Mouse (Mus musculus) inflammation-experienced regulatory T-cells, adult 6 months (primary cell): ENCODE results near the gene Alox5. TPM values are rescaled to one million over a fixed set of nuclear protein-coding genes. Genes with fewer than 3 reads are reported as not detected.
"Not testable (repeated sequence)": the region's sequence is repeated elsewhere in the genome, so short reads cannot be mapped to it uniquely, and the experiment has no call there.

Source experiments
- ATAC-seq: one replicate; pipeline ENCODE4 v1.8.0; 2017
- polyA plus RNA-seq, 3 experiments: library from polyadenylated mRNA; unstranded; fragments of 100-300 nt; shearing (Covaris generic); gene quantifications; one replicate each; pipeline ENCODE4 v1.2.1; 2017

Gene Alox5
- polyA plus RNA-seq: not detected

DNA sequence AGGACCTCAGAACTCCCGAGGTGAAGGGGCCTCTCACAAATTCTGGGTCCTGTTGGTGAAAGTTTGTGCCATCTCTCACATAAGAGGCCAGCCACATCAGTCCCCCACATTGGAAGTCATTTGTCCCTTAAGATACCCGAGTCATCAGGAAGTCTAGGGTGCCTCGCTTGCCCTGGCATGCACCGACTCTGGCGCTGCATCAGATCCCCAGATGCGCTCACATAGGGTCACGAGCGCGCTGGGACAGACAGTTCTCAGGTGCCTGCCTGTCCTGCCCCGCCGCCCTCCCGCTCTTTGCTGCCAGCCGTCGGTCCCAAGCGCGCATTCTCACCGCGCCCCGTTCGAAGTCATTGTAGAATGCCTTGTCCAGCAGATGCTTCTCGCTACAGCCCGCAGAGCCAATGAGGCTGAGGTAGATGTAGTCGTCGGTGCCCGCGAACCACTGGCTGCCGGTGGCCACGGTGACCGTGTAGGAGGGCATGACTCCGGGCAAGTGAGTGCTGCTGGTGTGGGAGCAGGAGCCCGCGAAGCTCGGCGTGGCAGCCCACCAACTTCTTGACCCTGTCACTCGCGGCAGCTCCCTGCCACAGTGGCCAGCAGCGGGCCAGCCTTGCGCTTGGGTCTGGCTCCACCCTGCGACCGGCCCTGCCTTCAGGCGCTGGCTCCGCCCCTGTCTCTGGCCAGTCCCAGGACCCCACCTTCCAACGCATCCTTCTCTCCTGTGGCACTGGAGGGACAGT is at the start of gene Alox5:
TSS of gene Alox5 (minus strand) at position 635 of the 740 bp plus-strand sequence.
- ATAC-seq: no peak

DNA sequence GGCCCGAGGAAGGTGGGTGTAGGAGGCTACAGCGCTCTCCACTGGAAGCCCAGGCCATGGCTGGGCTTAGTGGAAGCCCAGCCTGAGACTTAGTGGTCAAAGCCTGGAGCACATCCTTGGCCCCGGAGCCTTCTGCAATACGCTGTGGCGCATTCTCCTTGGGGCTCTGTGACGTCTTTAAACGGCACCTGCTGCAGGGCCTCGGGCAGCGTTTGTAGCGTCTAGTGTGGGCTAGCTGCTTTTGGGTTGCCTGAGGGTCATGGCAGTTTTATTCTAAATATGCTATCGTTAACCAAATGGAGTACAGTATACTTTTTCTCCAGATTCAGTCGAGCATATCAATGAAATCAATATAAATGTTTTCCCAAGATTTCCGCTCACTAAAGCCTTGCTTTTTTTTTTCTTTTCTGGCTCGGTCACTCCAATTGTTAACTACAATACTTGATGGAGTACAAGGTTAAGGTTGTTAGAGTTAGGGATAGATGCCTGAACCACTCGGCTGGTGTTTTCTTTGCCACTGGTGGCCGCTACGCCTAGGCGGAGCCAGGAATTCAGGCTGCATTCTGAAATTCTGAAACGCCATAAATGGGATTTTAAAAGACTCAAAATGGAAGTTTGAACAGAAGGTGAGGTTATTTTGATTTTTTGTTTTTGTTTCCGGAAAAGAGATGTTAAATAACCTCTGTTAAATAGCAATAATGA is 45.5 kb upstream of the Alox5 start, which contains the start of gene Olfr212:
TSS of gene Olfr212 (plus strand) at position 215 of the 702 bp plus-strand sequence.
- not testable (repeated sequence) for ATAC-seq

DNA sequence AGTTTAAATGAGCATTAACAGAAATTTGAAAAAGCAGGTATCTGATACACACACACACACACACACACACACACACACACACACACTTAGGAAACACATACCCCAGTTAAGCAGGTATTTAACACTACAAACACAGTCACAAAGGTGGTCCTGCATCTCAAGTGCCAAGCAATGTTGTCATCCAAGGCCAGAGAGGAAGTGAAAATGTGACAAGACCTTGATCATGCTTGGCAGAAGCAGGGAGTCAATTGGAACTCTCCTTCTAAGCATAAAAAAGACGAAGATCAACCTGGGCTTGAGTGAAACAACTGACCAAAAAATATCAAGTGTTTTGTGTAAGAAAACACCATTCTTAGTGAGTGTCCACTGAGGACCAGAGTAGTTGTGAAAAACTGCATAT is 35.0 kb upstream of the Alox5 start:
- ATAC-seq: no peak

DNA sequence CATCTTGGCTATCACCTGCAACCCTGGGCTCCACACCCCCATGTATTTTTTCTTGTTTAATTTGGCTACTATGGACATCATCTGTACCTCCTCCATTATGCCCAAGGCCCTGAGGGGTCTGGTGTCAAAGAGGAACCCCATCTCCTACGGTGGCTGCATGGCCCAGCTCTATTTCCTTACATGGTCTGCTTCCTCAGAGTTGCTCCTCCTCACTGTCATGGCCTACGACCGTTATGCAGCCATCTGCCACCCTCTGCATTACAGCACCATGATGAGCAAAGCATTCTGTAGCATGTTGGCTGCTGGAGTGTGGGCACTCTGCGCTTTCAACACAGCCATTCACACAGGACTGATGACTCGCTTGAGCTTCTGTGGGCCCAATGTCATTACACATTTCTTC is 32.8 kb upstream of the Alox5 start:
- ATAC-seq: no peak

DNA sequence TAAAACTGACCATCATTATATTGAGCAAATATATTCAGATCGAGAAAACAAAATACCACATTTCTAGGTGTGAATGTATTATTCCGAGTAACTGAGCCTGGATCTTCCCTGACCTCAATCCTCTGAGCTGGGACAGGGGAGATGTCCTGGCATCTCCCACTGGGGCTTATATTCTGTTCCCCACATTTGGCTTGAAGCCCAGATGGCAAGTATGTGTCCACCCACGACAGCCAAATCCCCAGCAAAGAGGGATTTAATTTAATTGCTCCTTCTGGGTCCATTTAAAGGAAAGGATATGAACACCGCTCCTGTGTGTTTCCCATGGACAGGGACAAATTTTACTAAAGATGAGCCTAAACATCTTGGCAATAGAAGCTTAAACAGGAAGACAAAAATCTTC is 27.8 kb upstream of the Alox5 start, which contains the start of gene Olfr211:
TSS of gene Olfr211 (plus strand) at position 301 of the 400 bp plus-strand sequence.
- no peak for ATAC-seq

DNA sequence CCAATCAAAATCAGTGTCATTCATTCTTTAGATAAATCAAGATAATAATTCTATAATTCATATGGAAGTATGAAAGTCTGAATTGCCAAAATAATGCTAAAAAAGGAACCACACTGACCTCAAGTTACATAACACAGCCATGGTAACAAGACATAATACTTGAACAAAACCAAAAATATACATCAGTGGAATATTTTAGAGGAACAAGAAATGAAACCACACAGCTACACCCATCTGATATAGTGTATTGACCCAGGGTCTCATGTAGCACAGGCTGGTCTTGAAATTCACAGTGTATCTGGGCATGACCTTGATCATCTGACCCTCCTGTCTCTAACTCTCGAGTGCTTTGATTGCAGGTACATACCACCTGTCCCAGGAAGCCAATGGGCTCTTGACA is 25.9 kb upstream of the Alox5 start:
- no peak for ATAC-seq

DNA sequence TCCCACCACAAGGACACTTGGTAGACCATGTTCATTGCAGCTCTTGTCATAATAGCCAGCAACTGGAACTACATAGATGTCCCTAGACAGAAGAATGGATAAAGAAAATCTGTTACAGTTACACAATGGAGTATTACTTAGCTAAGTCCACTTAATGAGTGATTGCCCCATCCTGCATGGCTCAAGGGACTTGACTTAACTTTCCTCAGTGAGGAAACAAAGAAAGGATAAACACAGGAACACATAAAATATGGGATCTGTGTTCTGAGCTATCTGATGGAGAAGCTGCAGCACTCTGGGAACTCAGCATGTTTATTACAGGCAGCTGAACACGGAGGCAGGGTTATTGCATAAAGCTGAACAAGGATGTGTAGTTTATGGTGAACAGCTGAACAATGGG is 24.1 kb upstream of the Alox5 start:
- no peak for ATAC-seq

DNA sequence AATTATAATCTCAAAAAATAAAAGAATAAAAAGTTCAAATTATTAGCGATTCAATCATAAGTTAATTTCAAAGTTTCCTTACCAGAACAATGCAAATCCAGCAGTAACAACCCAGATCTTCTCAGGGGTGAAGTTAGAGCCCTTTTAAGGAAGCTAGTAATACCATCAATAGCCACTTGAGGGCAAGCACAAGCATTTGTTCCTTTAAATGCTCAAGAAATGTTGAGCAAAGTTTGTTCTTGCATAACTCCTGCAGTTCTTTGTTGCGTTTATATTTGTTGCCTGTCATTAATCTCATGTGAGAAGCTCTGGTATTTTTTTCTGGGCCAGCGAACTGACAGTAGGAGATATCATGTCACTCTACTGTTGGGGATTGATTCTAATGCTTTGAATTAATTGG is 7.1 kb upstream of the Alox5 start:
- ATAC-seq: no peak

DNA sequence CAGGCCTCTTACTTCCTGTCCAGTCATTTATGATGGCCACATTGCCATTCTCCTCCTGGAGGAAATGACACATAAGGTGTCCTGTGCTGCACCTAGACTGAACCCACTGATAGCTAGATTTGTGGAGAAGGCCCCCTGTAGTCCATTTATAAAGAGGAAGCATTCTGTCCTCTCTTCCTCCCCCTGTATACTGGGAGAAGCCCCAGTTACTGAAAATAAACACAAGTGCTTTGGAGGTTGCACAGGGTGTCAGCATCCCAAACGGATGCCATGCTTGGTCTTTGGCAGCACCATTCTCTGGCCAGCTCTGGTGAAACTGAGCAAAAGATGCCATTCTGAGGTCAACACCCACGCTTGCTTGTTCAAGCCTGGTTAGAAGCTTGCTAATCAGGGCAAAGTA is 1.7 kb downstream of the Alox5 start:
- no peak for ATAC-seq

DNA sequence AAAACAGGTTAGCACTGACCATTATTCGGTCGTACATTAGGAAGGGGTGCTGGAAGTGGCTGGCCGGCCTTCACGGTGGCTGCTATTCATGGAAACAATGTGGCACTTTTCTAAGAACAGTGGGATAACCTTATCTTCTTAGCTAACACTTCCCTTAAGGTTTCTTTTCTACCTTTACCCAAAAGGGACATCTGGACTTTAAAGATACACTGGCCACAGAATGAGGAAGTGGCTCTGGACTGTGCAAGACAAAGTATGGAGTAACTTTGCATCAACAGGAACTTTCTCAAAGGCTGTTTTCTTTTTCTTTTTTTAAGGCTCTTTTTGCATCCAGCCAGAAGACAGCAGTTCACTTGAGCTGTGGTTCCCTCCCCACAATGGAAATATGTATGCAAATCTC is 2.2 kb downstream of the Alox5 start:
- ATAC-seq: no peak

DNA sequence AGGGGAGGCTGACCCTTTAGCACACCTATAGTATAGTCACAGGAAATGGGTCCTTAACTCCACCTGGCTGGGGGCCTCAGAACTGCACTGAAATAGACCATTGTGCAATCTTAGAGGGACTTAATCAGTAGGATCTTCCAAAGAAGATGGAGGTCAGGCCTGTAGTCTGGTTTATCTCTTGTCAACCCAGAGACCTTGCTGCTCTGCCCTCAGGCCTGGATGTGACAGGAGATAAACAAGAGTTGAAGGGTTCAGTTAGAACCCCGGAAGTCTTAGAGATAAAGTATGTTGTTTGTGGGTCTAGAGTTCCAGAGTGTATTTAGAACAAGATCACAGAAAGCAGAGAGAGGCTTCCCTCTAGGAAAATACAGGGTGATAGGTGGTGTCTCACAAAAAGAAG is 4.5 kb downstream of the Alox5 start:
- ATAC-seq: no peak

DNA sequence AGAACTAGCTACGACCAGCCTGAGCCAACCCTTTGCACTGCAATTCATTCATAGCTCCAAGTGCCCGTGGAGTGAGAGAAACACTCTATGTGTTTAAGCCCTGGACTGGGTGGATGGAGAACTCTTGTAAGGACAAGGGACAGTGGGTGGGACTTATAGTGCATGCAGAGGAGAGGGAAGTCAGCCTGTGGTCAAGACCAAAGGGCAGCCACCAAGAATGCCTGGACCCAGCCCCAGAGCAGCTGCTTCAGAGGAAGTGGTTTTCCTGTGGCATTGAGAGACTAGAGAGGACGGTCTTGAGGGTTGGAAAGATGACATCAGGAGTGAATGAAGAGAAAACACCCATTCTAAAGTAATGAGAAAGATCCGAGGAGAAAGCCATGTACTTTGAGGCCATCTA is 5.2 kb downstream of the Alox5 start:
- ATAC-seq: no peak

DNA sequence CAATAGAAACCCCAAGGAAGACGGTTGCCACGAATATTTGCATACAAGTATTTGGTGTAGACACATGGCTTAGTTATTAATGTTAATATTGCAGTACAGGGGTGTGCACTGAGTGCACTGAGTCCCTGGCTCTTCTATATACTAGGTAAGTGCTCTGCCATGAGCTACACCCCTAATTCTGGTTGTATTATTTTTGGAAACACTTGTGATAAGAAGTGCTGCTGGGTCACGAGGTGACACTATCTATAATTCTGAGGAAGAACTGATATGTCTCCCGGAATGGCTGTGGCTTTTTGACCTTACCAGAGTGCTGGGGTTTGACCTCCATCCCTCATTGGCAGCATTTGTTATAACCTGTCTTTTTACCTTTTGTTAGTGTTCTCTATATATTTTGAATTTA is 20.1 kb downstream of the Alox5 start:
- no peak for ATAC-seq

DNA sequence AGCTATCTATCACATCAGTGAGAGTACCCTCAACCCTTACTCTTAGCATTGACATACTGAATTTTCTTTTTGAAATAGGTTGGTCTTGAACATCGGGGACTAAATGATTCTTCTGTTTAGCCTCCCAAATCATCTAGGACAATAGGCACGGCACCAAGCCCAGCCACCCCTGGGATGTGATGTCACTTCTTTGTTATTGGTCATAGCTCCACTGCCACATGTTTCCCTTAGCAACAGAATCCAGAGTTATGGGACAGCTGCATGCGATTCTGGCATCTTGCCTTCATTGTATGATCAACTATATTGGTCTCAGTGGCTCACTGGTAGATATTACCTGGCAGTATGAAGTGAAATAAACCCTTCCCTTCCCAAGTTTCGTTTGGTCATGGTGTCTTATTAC is 20.5 kb downstream of the Alox5 start:
- ATAC-seq: no peak

DNA sequence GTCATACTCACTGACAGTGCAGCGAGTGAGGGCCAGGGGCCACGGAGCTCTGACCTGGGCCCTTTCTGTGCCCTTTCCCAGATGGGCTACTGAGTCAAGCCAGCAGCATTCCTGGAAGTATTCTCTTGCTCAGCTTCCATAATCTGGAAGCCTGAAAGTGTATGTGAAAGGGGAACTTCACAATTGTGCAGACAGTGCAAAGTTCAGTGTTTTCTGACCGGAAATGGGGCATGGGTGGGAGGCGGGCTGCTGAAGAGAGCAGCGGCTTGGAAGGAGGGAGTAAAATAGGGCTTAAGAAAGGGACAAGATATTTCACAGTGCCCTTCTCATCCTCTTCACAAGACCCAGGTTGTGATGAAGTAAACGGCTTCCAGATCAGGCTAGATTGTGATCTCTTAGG is 21.4 kb downstream of the Alox5 start:
- no peak for ATAC-seq

DNA sequence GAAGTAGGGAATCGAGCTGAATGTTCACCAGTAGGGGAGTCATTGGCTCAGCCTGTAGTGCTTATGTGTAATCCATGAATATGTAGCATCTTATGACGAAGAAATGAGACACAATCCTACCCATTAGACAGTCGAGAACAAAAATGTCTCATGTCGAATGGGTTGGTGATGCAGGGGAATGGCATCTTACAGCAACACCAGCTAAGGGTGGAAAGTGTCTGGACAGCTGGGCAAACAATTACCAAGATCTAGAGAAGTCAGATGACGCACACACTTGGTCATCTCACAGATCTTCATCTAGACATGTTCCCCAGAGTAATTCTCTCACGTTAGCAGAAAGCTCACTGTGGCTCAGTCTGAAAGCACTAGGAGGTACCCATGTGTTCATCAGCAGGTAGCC is 22.1 kb downstream of the Alox5 start:
- no peak for ATAC-seq

DNA sequence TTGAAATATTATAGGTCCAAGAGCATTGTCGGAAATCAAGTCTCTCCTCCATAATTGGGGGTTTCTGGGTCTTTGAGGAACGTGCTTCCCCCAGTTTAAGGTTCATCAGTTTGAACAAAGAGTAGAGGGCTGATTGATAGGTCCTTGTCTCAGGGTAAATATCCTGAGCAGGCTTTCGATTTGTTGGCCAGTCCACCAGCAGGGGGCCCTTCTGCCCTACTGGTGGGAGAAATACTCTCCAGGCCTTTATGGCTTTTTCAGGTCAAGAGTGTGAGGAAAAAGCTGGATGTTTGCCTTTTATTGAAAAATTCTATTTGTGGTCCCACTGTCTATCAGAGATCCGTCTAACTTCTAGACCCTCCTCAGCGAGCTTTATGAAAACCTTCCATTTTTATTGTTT is 32.7 kb downstream of the Alox5 start:
- ATAC-seq: no peak

DNA sequence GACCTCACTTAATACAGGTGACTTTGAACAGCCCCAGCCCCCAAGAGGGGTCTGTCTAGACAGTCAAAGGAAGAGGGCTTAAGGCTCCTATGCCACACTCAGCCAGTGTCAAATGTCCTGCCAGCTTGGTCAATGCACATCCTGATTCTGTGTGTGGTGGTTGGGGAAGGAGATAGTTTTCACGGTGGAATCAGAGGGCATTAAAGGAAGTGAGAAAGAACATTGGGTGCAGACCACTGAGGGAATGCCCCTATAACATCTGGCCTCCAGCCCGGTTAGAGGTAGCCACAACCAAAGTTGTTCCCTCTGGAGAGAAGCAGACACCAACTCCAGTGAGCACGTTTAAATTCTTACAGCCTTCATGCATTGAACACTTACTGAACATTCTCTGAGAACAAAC is 33.4 kb downstream of the Alox5 start:
- no peak for ATAC-seq

DNA sequence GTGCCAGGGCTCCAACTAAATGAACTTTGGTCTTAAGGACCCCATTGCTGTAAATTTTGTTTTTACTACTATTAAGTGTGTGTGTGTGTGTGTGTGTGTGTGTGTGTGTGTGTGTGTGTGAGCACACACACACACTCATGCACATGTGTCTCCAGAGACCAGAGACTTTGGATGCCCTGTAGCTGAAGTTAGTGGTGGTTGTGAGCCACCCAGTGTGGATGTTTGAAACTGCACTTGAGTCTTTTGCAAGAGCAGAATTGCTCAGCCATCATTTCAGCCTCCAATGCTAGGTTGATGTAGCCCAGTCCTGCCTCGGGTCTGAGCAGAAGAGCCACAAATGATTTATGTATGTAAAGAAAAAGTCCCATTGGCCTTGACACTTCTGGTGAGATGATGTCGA is 37.3 kb downstream of the Alox5 start:
- no peak for ATAC-seq

DNA sequence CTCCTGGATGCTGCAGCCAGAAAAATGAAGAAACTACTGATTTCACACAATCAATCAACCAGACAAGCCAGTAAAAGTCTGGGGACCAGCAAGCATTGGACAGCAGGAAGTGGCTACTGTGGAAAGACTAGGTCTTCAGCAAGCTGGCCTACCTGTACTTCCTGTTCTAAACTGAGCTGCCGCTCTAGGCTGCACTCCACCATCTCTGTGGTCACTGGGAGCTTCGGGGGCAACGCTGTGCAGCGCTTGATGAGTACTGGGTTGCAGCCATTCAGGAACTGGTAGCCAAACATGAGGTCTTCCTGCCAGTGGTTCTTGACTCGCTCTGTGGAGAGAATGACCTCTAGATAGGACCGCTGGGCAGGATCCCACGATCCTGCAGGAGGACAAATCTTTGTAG is 38.0 kb downstream of the Alox5 start:
- no peak for ATAC-seq

DNA sequence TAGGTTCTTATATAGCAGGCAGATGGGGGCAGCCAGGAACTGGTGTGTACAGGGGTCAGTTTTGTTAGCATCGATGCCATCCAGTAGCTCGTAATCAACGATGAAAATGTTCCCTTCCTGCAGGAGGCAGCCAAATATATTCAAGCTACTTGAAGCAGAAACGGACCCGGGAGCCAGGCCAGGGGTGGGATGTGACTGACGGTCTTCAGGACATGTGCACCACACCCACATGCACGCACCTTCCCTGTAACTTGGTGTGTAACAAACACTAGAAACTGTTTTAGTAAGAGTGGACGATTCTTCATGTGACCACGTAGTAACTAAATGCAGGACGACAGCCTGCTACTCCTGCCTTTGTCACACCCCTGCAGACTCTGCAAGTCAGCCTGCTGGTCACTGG is 40.7 kb downstream of the Alox5 start:
- ATAC-seq: no peak

DNA sequence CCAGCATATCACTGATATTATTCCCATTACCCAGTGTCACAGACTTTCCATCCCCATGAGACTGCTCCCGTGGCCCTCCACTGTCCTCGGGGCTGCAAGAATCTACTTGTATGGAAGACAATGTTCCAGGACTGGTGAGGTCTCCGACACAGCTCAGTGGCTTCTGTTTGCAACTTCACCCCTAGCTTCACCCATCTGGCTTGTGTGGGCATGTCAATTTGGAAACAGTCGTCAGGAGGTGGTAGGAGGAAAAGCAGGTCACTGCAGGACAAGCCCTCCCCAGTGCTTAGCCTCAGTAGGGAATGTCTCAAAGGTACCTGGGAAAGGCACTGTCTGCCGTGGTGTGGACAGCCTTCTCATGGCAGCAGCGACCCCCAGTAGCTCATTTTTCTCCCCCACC is 41.3 kb downstream of the Alox5 start:
- no peak for ATAC-seq

DNA sequence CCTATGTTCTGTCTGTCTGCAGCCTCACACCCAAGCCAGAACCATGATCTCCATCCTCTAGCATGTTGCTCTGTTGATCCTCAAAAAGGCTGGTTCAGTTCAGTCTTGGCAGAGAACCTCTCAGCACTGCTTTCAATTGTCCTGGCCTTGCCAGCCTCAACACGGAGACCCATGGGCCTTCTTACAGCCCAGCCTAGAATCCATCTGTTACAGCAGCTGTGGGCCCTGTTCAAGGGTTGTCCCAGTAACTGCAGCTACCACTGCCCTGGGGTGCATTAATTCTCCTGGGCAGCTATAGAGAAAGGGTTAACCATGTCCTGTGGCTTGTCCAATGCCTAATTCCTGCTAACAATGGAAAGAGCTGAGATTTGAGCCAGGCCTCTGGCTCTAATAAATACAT is 42.5 kb downstream of the Alox5 start:
- ATAC-seq: no peak

DNA sequence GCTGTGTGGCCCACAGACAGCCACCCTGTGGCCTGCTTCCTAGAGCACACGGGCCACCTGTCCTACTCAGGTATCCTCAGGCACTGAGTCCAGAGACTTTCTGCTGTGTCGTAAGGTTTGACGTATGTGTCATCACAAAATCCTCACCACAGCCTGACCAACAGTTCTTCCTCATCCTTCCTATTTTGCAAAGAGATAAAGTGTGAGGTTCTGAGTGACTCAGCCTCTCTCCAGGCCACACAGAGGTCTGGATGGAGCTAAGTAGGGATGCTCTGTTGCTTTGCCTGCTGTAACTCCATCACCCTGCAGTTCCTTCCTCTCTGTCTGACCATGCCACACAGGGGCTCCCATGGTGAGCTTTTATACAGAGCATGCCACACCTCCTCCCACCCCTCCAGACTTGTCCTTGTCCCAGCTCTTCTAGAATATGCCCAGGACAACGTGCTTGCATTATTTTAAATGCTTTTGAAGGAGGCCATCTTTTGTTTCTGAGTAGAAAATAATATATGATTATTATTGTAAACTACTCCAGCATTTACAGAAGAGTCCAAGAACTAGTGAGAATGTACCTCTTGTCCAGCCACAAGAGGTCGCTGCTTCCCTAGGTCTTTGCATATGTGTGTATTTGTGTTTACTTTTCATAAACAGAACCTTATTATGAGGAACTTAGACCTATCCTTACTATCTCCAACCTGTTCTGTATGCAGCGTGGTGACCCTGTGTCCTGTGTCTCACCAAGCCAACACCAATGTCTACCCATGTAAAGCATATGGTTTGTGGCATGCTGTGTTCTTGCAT is 43.3 kb downstream of the Alox5 start:
- no peak for ATAC-seq
